Mouse (Mus musculus): ENCODE measurements around the gene Pa2g4.
"Not testable (repeated sequence)": the region's sequence is repeated elsewhere in the genome, so short reads cannot be mapped to it uniquely, and the experiment has no call there.

Gene Pa2g4

GRCm38 (mm10) chr10:128578330-128578729 is 12.5 kb upstream of the Pa2g4 start:
- no peak for DNase-seq (ENCODE audit: low read depth)

- peak; percentile 34 for DNase-seq (ENCODE audit: low read depth)
These were observed 9.3 kb upstream of the Pa2g4 start for GRCm38 (mm10) chr10:128575063-128575462.

- peak; percentile 31 for DNase-seq (ENCODE audit: low read depth)
These were observed 490 bp downstream of the Pa2g4 start for GRCm38 (mm10) chr10:128565206-128565787.

GRCm38 (mm10) chr10:128563544-128563943 is 2.2 kb downstream of the Pa2g4 start:
- no peak for DNase-seq (ENCODE audit: low read depth)

- DNase-seq (ENCODE audit: low read depth): no peak
These were observed 8.8 kb downstream of the Pa2g4 start for GRCm38 (mm10) chr10:128556963-128557362.

- peak; percentile 34 for DNase-seq (ENCODE audit: low read depth)
These were observed 9.5 kb downstream of the Pa2g4 start for GRCm38 (mm10) chr10:128556286-128556685.

GRCm38 (mm10) chr10:128555567-128555966 is 10.2 kb downstream of the Pa2g4 start:
- DNase-seq (ENCODE audit: low read depth): not testable (repeated sequence)

GRCm38 (mm10) chr10:128550144-128550823 is 15.5 kb downstream of the Pa2g4 start:
- not testable (repeated sequence) for DNase-seq (ENCODE audit: low read depth)

- DNase-seq (ENCODE audit: low read depth): peak; percentile 36
These were observed 16.1 kb downstream of the Pa2g4 start for GRCm38 (mm10) chr10:128549682-128550057.

GRCm38 (mm10) chr10:128548947-128549681 is 16.7 kb downstream of the Pa2g4 start, which contains the start of gene Rpl41:
Gene Rpl41 (minus strand): TSS chr10:128549305.
- DNase-seq (ENCODE audit: low read depth): peak; percentile 98

GRCm38 (mm10) chr10:128548051-128548791 is 17.6 kb downstream of the Pa2g4 start:
- not testable (repeated sequence) for DNase-seq (ENCODE audit: low read depth)

GRCm38 (mm10) chr10:128547361-128548032 is 18.3 kb downstream of the Pa2g4 start, which contains the start of gene Zc3h10:
Gene Zc3h10 (minus strand): TSS chr10:128547774.
- DNase-seq (ENCODE audit: low read depth): peak; percentile 98

- no peak for DNase-seq (ENCODE audit: low read depth)
These were observed 19.0 kb downstream of the Pa2g4 start for GRCm38 (mm10) chr10:128546787-128547186.

GRCm38 (mm10) chr10:128546361-128546760 is 19.4 kb downstream of the Pa2g4 start:
- peak; percentile 85 for DNase-seq (ENCODE audit: low read depth)

GRCm38 (mm10) chr10:128545570-128545898 is 20.3 kb downstream of the Pa2g4 start:
- DNase-seq (ENCODE audit: low read depth): peak; percentile 24

- DNase-seq (ENCODE audit: low read depth): no peak
These were observed 20.9 kb downstream of the Pa2g4 start for GRCm38 (mm10) chr10:128544674-128545569.

GRCm38 (mm10) chr10:128544151-128544657 is 21.6 kb downstream of the Pa2g4 start:
- DNase-seq (ENCODE audit: low read depth): no peak

- no peak for DNase-seq (ENCODE audit: low read depth)
These were observed 22.7 kb downstream of the Pa2g4 start for GRCm38 (mm10) chr10:128543100-128543499.

GRCm38 (mm10) chr10:128538340-128538870 is 27.4 kb downstream of the Pa2g4 start:
- DNase-seq (ENCODE audit: low read depth): no peak

- peak; percentile 98 for DNase-seq (ENCODE audit: low read depth)
These were observed 29.4 kb downstream of the Pa2g4 start for GRCm38 (mm10) chr10:128536266-128536940.
